Mouse (Mus musculus): ENCODE measurements around the gene Vmn1r20.
"Not testable (repeated sequence)": the region's sequence is repeated elsewhere in the genome, so short reads cannot be mapped to it uniquely, and the experiment has no call there.

Gene Vmn1r20

GRCm38 (mm10) chr6:57428630-57429029 lies at the start of gene Vmn1r20:
TSS of gene Vmn1r20 (plus strand) at chr6:57428930.
- ATAC-seq (ENCODE audit: insufficient number of reproducible peaks, low FRiP score, low TSS enrichment): no peak

- no peak for ATAC-seq (ENCODE audit: insufficient number of reproducible peaks, low FRiP score, low TSS enrichment)
Measured at GRCm38 (mm10) chr6:57395683-57396082, 33.0 kb upstream of the Vmn1r20 start, which contains the start of gene Vmn1r18. TSS of gene Vmn1r18 (minus strand) at chr6:57395783.

GRCm38 (mm10) chr6:57403480-57403879 lies 25.2 kb upstream of the Vmn1r20 start, which contains the start of gene Vmn1r19:
TSS of gene Vmn1r19 (plus strand) at chr6:57403780.
- ATAC-seq (ENCODE audit: insufficient number of reproducible peaks, low FRiP score, low TSS enrichment): not testable (repeated sequence)

GRCm38 (mm10) chr6:57431196-57431595 lies 2.5 kb downstream of the Vmn1r20 start:
- ATAC-seq (ENCODE audit: insufficient number of reproducible peaks, low FRiP score, low TSS enrichment): no peak

- ATAC-seq (ENCODE audit: insufficient number of reproducible peaks, low FRiP score, low TSS enrichment): not testable (repeated sequence)
Measured at GRCm38 (mm10) chr6:57468161-57468560, 39.4 kb downstream of the Vmn1r20 start.
